In the genomic region with DNA sequence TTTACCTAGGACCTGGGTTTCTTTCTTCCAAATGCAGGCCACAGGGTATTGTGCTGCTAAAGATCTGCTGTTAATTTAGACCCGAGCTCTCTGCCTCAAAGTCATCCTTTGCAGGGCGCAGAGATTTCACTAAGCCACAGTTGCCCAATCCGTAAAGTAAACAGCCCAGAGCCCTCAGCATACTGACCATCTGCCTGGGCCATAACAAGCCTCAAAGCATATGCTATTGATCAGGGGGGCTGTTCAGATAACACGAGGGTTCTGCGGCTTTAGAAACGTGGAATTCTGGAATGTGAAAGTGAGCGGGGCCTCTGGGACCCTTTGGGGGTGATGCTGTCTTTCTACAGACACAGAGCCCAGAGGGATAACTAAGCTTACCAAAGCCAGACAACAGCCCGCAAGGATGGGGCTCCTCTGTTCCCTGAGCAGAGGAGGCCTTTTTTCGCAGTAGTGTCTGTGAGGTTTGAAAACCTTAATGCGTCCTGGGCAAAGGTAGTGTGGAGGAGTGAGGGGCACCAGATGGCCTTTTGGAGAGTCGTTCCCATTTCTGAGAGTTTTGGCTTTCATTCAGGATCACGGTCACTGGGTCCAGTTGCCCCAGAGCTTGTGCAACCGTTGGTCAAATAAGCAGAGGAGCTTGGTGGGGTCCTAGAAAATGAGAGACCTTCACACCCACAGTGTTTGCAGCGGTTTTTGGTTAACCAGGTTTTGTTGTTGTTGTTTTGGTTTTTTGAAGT, we compare ENCODE assay signal across 8 mouse cellular contexts.
A peak's percentile ranks its signal among the peaks of the same experiment; 100 is the strongest.
DNase-seq lines count a peak whose midpoint lies in the region; ATAC-seq lines count a peak whose summit lies in the region.

No protein-coding gene starts in this region.

- no peaks in the 10 kb centered on the region; the same call in 1 of the 2 replicates for H3K36me3 ChIP-seq in lung, embryonic 16.5 days (ENCODE audit: control insufficient read depth, insufficient read depth, low read length)
- H3K36me3 ChIP-seq in embryonic facial prominence, embryonic 14.5 days (ENCODE audit: control insufficient read depth, insufficient read depth, low read length), result 0 out of 2 replicates have a peak, but pooled peaks cover 4% of the 10 kb centered on the region
- no peaks in the 10 kb centered on the region for H3K36me3 ChIP-seq in limb, embryonic 13.5 days

- peak overlapping the region; percentile 78 for H3K27ac ChIP-seq in lung, embryonic 16.5 days (ENCODE audit: low read length)
- peak overlapping the region; percentile 96 for H3K27ac ChIP-seq in embryonic facial prominence, embryonic 14.5 days (replicated peaks; ENCODE audit: low read depth, low read length)
- H3K27ac ChIP-seq in limb, embryonic 13.5 days, result peak overlapping the region; percentile 96

- peaks cover 30% of the 10 kb centered on the region for H3K4me1 ChIP-seq in lung, embryonic 16.5 days (replicated peaks; ENCODE audit: control insufficient read depth, insufficient read depth, low read length)
- H3K4me1 ChIP-seq in embryonic facial prominence, embryonic 14.5 days (ENCODE audit: control insufficient read depth, insufficient read depth, low read length), result peaks cover 58% of the 10 kb centered on the region
- peaks cover 67% of the 10 kb centered on the region for H3K4me1 ChIP-seq in limb, embryonic 13.5 days

- peaks cover under 1% of the 10 kb centered on the region; the same call in 1 of the 2 replicates for H3K9me3 ChIP-seq in lung, embryonic 16.5 days (ENCODE audit: control insufficient read depth, low read length)
- H3K9me3 ChIP-seq in embryonic facial prominence, embryonic 14.5 days (ENCODE audit: control insufficient read depth, low read length), result no peaks in the 10 kb centered on the region
- peaks cover under 1% of the 10 kb centered on the region; the same call in 1 of the 2 replicates for H3K9me3 ChIP-seq in limb, embryonic 13.5 days

- peak overlapping the region; percentile 55 for H3K4me2 ChIP-seq in lung, embryonic 16.5 days (ENCODE audit: low read depth, low read length)
- H3K4me2 ChIP-seq in embryonic facial prominence, embryonic 14.5 days (ENCODE audit: low read depth, low read length), result peak overlapping the region; percentile 78
- peak overlapping the region; percentile 77 for H3K4me2 ChIP-seq in limb, embryonic 13.5 days (replicated peaks)

- no peak for DNase-seq in lung, postnatal 4 days
- no peak for DNase-seq in embryonic facial prominence, embryonic 14.5 days (ENCODE audit: low spot score)
- peak; percentile 46 for DNase-seq in retina, embryonic 14.5 days (ENCODE audit: low spot score)
- no peak for DNase-seq in testis, postnatal 10 days (ENCODE audit: low spot score)
- DNase-seq in ovary, adult 18-20 months (ENCODE audit: low spot score), result no peak
- DNase-seq in testis, postnatal 14 days (ENCODE audit: low spot score), result no peak

- peak overlapping the region; percentile 61 for H3K9ac ChIP-seq in lung, embryonic 16.5 days (ENCODE audit: low read length)
- peak overlapping the region; percentile 84 for H3K9ac ChIP-seq in embryonic facial prominence, embryonic 14.5 days (ENCODE audit: low read depth, low read length)
- peak overlapping the region; percentile 82 for H3K9ac ChIP-seq in limb, embryonic 13.5 days

- peak overlapping the region; percentile 50 for H3K4me3 ChIP-seq in lung, embryonic 16.5 days (ENCODE audit: low read length)
- peak overlapping the region; percentile 59 for H3K4me3 ChIP-seq in embryonic facial prominence, embryonic 14.5 days (ENCODE audit: low read depth, low read length)
- H3K4me3 ChIP-seq in limb, embryonic 13.5 days, result peak overlapping the region; percentile 62

- 22% methylated on average over 14 of the region's 14 CpGs for WGBS in lung, embryonic 16.5 days
- 5% methylated on average over 14 of the region's 14 CpGs for WGBS in embryonic facial prominence, embryonic 14.5 days
- WGBS in limb, embryonic 13.5 days, result 7% methylated on average over 14 of the region's 14 CpGs

- H3K27me3 ChIP-seq in lung, embryonic 16.5 days (ENCODE audit: control insufficient read depth, insufficient read depth, low read depth, low read length), result no peaks in the 10 kb centered on the region
- H3K27me3 ChIP-seq in embryonic facial prominence, embryonic 14.5 days (replicated peaks; ENCODE audit: control insufficient read depth, insufficient read depth, low read length), result no peaks in the 10 kb centered on the region
- no peaks in the 10 kb centered on the region for H3K27me3 ChIP-seq in limb, embryonic 13.5 days

- ATAC-seq in lung, embryonic 16.5 days (ENCODE audit: low read depth), result 0 out of 2 replicates have a peak, but pooled peaks have one; percentile 16
- peak; percentile 35 for ATAC-seq in embryonic facial prominence, embryonic 14.5 days (ENCODE audit: low read depth)
- ATAC-seq in limb, embryonic 13.5 days (ENCODE audit: low FRiP score, low read depth), result peak; percentile 16; the same call in 1 of the 2 replicates
